Mouse (Mus musculus) frontal cortex, adult 2 months (tissue): ENCODE results near the gene Ubqln1. TPM values are rescaled to one million over a fixed set of nuclear protein-coding genes. Genes with fewer than 3 reads are reported as not detected.

ENCODE experiments used
- polyA plus RNA-seq: library from polyadenylated mRNA; depleted of rRNA; stranded (reverse); fragments of >200 nt; gene quantifications from 2 replicates; pipeline ENCODE4 v1.2.3, GENCODE M21; 2012; rRNA removed

The Ubqln1 gene
- polyA plus RNA-seq, 1 experiment: 107 TPM

Other genes starting within 250 kb of the Ubqln1 start
- gene Klhl3, start 102.1 kb downstream of the Ubqln1 start, polyA plus RNA-seq: 28.9 and 30.1 TPM in 2 replicates
- 97.9 and 101 TPM in 2 replicates for gene Hnrnpa0, start 87.1 kb downstream of the Ubqln1 start, polyA plus RNA-seq
- 21.2 and 23.2 TPM in 2 replicates for gene Idnk, start 58.0 kb downstream of the Ubqln1 start, polyA plus RNA-seq
- 27.2 and 28.0 TPM in 2 replicates for gene Gkap1, start 60.0 kb upstream of the Ubqln1 start, polyA plus RNA-seq
- 1.5 and 1.7 TPM in 2 replicates for gene Kif27, start 143.5 kb upstream of the Ubqln1 start, polyA plus RNA-seq
- 8.2 and 8.5 TPM in 2 replicates for gene 2210016F16Rik, start 169.6 kb upstream of the Ubqln1 start, polyA plus RNA-seq
- 12.8 and 13.0 TPM in 2 replicates for gene Rmi1, start 186.6 kb upstream of the Ubqln1 start, polyA plus RNA-seq
- 394 and 489 TPM in 2 replicates for gene Hnrnpk, start 187.7 kb upstream of the Ubqln1 start, polyA plus RNA-seq